Mouse (Mus musculus) MEL (cell line): ENCODE data around the gene Pimreg. TPM values are rescaled to one million over a fixed set of nuclear protein-coding genes. Genes with fewer than 3 reads are reported as not detected.

Source experiments
- DNase-seq: peaks from one replicate; pipeline ENCODE4 v3.0.0; 2011; ENCODE audit warnings: low read depth, low spot score
- H3K27ac ChIP-seq: 2 replicates; pipeline ENCODE4 v1.5.1; 2012; ENCODE audit warnings: low read depth, mild to moderate bottlenecking, control low read depth, low read length, moderate library complexity; ENCODE audit not compliant: control insufficient read depth
- H3K27me3 ChIP-seq, 2 experiments: fragments of 150-350 bp in 1 of 2; sonication (generic) in 1 of 2; 2 replicates each; pipeline ENCODE4 v1.6.1; 2012; ENCODE audit warnings: low read length in 2 of 2, mild to moderate bottlenecking in 2 of 2, improper control_type of control experiment in 1 of 2, moderate library complexity in 1 of 2; ENCODE audit not compliant: insufficient read depth in 2 of 2, control insufficient read depth in 1 of 2
- H3K36me3 ChIP-seq, 2 experiments: 2 replicates each; pipeline ENCODE4 v1.6.1; 2012 to 2014; ENCODE audit warnings: low read length in 2 of 2, improper control_type of control experiment in 1 of 2, inconsistent platforms in 1 of 2, mild to moderate bottlenecking in 1 of 2; ENCODE audit not compliant: insufficient read depth in 2 of 2, control insufficient read depth in 1 of 2
- H3K4me1 ChIP-seq, 2 experiments: fragments of 150-350 bp in 1 of 2; sonication (generic) in 1 of 2; 2 replicates each; pipeline ENCODE4 v1.6.1; 2012; ENCODE audit warnings: low read length in 2 of 2, improper control_type of control experiment in 1 of 2, mild to moderate bottlenecking in 1 of 2; ENCODE audit not compliant: insufficient read depth in 2 of 2, control insufficient read depth in 1 of 2
- H3K4me3 ChIP-seq, 2 experiments: fragments of 150-350 bp in 1 of 2; sonication (generic) in 1 of 2; 2 replicates each; pipeline ENCODE4 v1.5.1; 2012; ENCODE audit warnings: low read depth in 2 of 2, low read length in 2 of 2, mild to moderate bottlenecking in 2 of 2, moderate library complexity in 2 of 2, control low read depth in 1 of 2, improper control_type of control experiment in 1 of 2; ENCODE audit not compliant: control insufficient read depth in 1 of 2, insufficient read depth in 1 of 2
- H3K79me2 ChIP-seq: 2 replicates; pipeline ENCODE4 v1.6.1; 2012; ENCODE audit warnings: mild to moderate bottlenecking, low read length, moderate library complexity; ENCODE audit not compliant: control insufficient read depth, poor library complexity, insufficient read depth
- H3K9ac ChIP-seq: 2 replicates; pipeline ENCODE4 v1.6.1; 2012; ENCODE audit warnings: low read depth, mild to moderate bottlenecking, control low read depth, low read length, moderate library complexity; ENCODE audit not compliant: control insufficient read depth, poor library complexity, severe bottlenecking
- H3K9me3 ChIP-seq: fragments of 150-350 bp; sonication (generic); replicated peaks from 2 replicates; pipeline ENCODE4 v1.6.1; 2012; ENCODE audit warnings: mild to moderate bottlenecking, low read length, improper control_type of control experiment, moderate library complexity; ENCODE audit not compliant: insufficient read depth
- E2F4 ChIP-seq: IDR thresholded peaks from 2 replicates; pipeline ENCODE4 v1.6.1; 2011; ENCODE audit warnings: low read depth, low read length, improper control_type of control experiment, borderline replicate concordance
- EP300 ChIP-seq, 2 experiments: IDR thresholded peaks; 2 replicates each; pipeline ENCODE4 v1.6.1; 2011; ENCODE audit warnings: improper control_type of control experiment in 2 of 2, low read length in 2 of 2, low read depth in 1 of 2, mild to moderate bottlenecking in 1 of 2
- GABPA ChIP-seq: IDR thresholded peaks from 2 replicates; pipeline ENCODE4 v1.6.1; 2012; ENCODE audit warnings: low read depth, mild to moderate bottlenecking, inconsistent platforms, low read length, improper control_type of control experiment, moderate library complexity
- MAFK ChIP-seq: IDR thresholded peaks from 2 replicates; pipeline ENCODE4 v1.6.1; 2011; ENCODE audit warnings: low read depth, mild to moderate bottlenecking, low read length, improper control_type of control experiment, borderline replicate concordance
- MAZ ChIP-seq: IDR thresholded peaks from 2 replicates; pipeline ENCODE4 v1.6.1; 2012; ENCODE audit warnings: low read depth, mild to moderate bottlenecking, inconsistent platforms, low read length, improper control_type of control experiment
- MYB ChIP-seq: IDR thresholded peaks from 2 replicates; pipeline ENCODE4 v1.6.1; 2011; ENCODE audit warnings: mild to moderate bottlenecking, low read depth, low read length, improper control_type of control experiment
- POLR2AphosphoS2 ChIP-seq: IDR thresholded peaks from 2 replicates; pipeline ENCODE4 v1.6.1; 2011; ENCODE audit warnings: low read length, improper control_type of control experiment
- RCOR1 ChIP-seq: IDR thresholded peaks from 2 replicates; pipeline ENCODE4 v1.6.1; 2012; ENCODE audit warnings: low read depth, mild to moderate bottlenecking, inconsistent platforms, low read length, improper control_type of control experiment
- SIN3A ChIP-seq: IDR thresholded peaks from 2 replicates; pipeline ENCODE4 v1.6.1; 2012; ENCODE audit warnings: low read length, improper control_type of control experiment, inconsistent platforms
- TBP ChIP-seq: IDR thresholded peaks from 2 replicates; pipeline ENCODE4 v1.8.0; 2011; ENCODE audit warnings: low read depth, low read length, improper control_type of control experiment
- TCF12 ChIP-seq: IDR thresholded peaks from 2 replicates; pipeline ENCODE4 v1.6.1; 2014; ENCODE audit warnings: low read depth, mild to moderate bottlenecking, inconsistent platforms, low read length, improper control_type of control experiment, moderate library complexity
- USF2 ChIP-seq, 2 experiments: IDR thresholded peaks; 2 replicates each; pipeline ENCODE4 v1.6.1; 2011 to 2012; ENCODE audit warnings: improper control_type of control experiment in 2 of 2, low read length in 2 of 2, borderline replicate concordance in 1 of 2, inconsistent platforms in 1 of 2, low read depth in 1 of 2, mild to moderate bottlenecking in 1 of 2; ENCODE audit not compliant: insufficient read depth in 1 of 2
- ZKSCAN1 ChIP-seq: IDR thresholded peaks from 2 replicates; pipeline ENCODE4 v1.6.1; 2012; ENCODE audit warnings: low read depth, mild to moderate bottlenecking, inconsistent platforms, low read length, improper control_type of control experiment, moderate library complexity
- ZMIZ1 ChIP-seq: IDR thresholded peaks from 2 replicates; pipeline ENCODE4 v1.6.1; 2012; ENCODE audit warnings: low read depth, mild to moderate bottlenecking, inconsistent platforms, low read length, improper control_type of control experiment, moderate library complexity
- polyA plus RNA-seq, 2 experiments: library from polyadenylated mRNA; stranded (reverse) in 1 of 2; unstranded in 1 of 2; fragments of >175 nt in 1 of 2; fragments of >200 nt in 1 of 2; gene quantifications; 2 replicates each; pipeline versions ENCODE4 v1.2.1 to v1.2.4; 2012; ENCODE audit warnings: low replicate concordance in 2 of 2, low read depth in 1 of 2; ENCODE audit not compliant: insufficient read length in 2 of 2, insufficient read depth in 1 of 2, missing spikeins in 1 of 2
- total RNA-seq: library from RNA; depleted of rRNA; stranded (reverse); fragments of 300-350 nt; gene quantifications from 2 replicates; pipeline ENCODE4 v1.2.3, GENCODE M21; 2012

Gene Pimreg
- total and polyA plus RNA-seq, 3 experiments: 24.3 to 45.3 TPM; not detected in 1

DNA sequence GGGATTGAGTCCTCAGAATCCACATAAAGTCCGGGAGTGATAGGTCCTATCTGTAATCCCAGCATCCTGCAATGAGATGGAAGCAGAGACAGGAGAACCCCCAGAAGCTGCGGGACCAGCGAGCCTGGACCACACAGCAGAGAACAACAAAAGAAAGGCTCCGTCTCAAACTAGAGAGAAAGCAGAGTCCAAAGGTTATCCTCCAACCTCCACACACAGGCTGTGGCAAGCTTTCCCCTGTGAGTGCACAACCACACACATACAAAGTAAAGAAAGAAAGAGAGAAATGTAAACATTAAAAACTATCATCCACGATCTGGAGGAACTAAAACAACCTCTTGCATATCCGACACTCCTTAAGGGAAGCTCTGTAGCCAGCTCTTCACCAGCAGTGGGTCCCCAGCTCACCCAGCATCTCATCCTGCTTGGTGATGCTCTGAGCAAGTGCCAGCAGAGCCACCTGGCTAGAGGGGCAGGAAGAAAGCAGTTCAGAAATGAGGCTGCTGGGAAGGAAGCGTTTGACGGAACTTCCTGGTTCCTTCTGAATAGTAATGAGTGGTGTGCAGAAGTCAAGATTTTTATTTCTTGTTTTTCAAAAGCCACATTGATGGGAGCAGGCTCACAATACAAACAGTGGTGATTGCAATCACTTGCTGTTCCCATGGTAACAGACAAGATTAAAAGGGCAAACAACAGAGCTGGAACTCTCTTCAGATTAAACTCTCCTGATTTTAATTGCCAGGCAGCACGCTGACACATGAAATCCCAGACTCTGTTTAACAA lies 30.7 kb upstream of the Pimreg start:
- Histone ChIP-seq H3K9me3 (no peaks in the 10 kb centered on the region), H3K79me2 (no peaks in the 10 kb centered on the region), H3K27ac (no peak overlapping the region), H3K36me3 (no peaks in the 10 kb centered on the region), H3K9ac (no peak overlapping the region), H3K27me3 (0 out of 4 replicates have a peak, but pooled peaks cover 0 to 2% of the 10 kb centered on the region in 2 experiments), H3K4me1 (no peaks in the 10 kb centered on the region), H3K4me3 (no peak overlapping the region)
- no peak for DNase-seq
- no peak for TF ChIP-seq ZMIZ1
- TF ChIP-seq SIN3A: no peak
- no peak for TF ChIP-seq ZKSCAN1
- TF ChIP-seq TCF12: no peak
- TF ChIP-seq GABPA: no peak

DNA sequence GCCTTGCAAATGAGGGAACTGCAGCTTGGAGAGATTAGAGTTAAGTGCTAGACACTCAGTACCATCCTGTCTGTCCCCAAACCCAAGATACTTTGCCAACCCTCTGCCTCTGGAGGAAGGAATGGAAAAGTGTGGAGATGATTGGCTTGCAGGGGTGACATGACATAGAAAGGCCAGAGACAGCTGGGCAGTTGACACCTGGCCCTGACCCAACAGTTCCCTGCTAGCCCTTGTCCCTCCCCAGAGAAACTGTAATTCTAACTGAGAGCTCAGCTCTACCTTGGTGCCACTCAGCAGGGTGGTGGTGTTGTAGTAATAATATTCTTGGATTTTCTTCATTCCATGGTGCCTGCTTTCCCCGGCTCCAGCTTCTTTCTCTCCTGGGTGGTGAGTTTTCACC lies 29.9 kb upstream of the Pimreg start:
- no peak for DNase-seq
- H3K27me3 ChIP-seq: 0 out of 4 replicates have a peak, but pooled peaks cover 0 to 2% of the 10 kb centered on the region in 2 experiments
- H3K27ac ChIP-seq: no peak overlapping the region

DNA sequence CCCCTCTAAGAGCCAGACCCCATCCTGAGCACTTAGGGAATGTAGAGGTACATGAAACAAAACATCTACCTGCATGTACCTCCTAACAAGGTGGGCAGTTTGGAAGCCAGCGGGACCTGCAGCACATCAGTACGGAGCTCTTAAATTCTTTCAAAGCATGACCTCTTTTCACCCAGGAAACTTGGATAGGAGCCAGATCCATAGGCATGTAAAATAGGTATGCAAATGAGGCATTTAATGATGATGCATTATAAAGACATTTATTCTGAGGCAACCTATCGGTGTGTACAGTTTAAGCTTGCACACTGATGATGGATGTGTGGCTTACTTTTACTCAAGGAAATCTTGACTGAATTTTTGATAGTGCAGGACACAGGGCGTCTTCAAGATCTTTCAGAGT lies 27.2 kb upstream of the Pimreg start:
- TF ChIP-seq USF2 (IDR thresholded peaks at IDR 0.05; ENCODE audit: borderline replicate concordance in 1 of 2, insufficient read depth in 1 of 2, low read depth in 1 of 2, low read length in 2 of 2): no peak
- no peak for TF ChIP-seq RCOR1
- H3K27ac ChIP-seq: no peak overlapping the region
- H3K9me3 ChIP-seq: no peaks in the 10 kb centered on the region
- H3K4me1 ChIP-seq: no peaks in the 10 kb centered on the region
- H3K4me3 ChIP-seq: no peak overlapping the region
- no peaks in the 10 kb centered on the region for H3K79me2 ChIP-seq
- no peaks in the 10 kb centered on the region for H3K36me3 ChIP-seq
- 0 out of 4 replicates have a peak, but pooled peaks cover 0 to 2% of the 10 kb centered on the region in 2 experiments for H3K27me3 ChIP-seq
- no peak for DNase-seq
- no peak overlapping the region for H3K9ac ChIP-seq

More for the DNA sequence above, 29.9 kb upstream of the Pimreg start:
- H3K9ac ChIP-seq: no peak overlapping the region
- TF ChIP-seq TBP (no peak), MYB (no peak), E2F4 (no peak), EP300 (IDR thresholded peaks at IDR 0.05; ENCODE audit: low read depth in 1 of 2, low read length in 2 of 2) (no peak), MAFK (no peak), MAZ (no peak), POLR2AphosphoS2 (no peak)
- H3K9me3 ChIP-seq: no peaks in the 10 kb centered on the region
- no peaks in the 10 kb centered on the region for H3K79me2 ChIP-seq
- H3K36me3 ChIP-seq: no peaks in the 10 kb centered on the region
- H3K4me1 ChIP-seq: no peaks in the 10 kb centered on the region
- no peak overlapping the region for H3K4me3 ChIP-seq
